In the genomic region with DNA sequence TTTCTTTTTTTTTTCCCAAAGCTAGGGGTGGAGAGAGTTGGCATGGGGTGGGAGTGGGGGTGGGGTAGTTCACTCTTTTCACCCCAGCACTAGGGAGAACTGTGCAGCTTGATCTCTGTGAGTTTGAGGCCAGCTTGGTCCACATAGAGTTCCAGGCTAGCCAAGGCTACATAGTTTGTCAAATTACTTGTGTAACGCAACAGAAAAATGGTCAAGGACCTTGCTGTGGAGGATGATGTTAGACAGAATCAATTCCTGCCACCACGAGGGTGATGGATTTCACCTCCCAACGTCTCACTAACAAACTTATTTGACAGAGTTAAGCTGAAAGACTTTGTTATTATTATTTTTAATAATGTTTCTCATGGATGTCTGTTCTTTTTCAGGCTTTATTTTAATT, we compare ENCODE assay signal across 13 mouse cellular contexts.
A peak's percentile ranks its signal among the peaks of the same experiment; 100 is the strongest.
DNase-seq lines count a peak whose midpoint lies in the region.
"Had no signal": no experiment of that assay in that cellular context is flagged by ENCODE, and none has a peak within 500 bp of the region (broad histone marks: within the 10 kb centered on the region; RNA-seq: fewer than 3 reads in every experiment).

No protein-coding gene starts in this region.

- peak; percentile 68 for DNase-seq in heart, adult 11 months
- no peak for DNase-seq in heart, adult 9 months (ENCODE audit: low spot score in 2 of 2)
- DNase-seq: adrenal gland, adult 2 months; adrenal gland, adult 8-10 months; adrenal gland, postnatal 10 days; adrenal gland, postnatal 14 days; adrenal gland, postnatal 25 days; adrenal gland, postnatal 36 days; B cell, adult 2 months; cerebellum, adult 11 months; cerebellum, adult 11-12 months; cerebellum, adult 18-20 months; cerebellum, adult 2 months had no signal
